Mouse (Mus musculus) lung, postnatal 0 days (tissue): ENCODE measurements around the gene Grip2. TPM values are rescaled to one million over a fixed set of nuclear protein-coding genes. Genes with fewer than 3 reads are reported as not detected.
A peak's percentile ranks its signal among the peaks of the same experiment; 100 is the strongest.

Source experiments
- ATAC-seq: fragments of 200-750 bp; cut with Nextera tagmentation; 2 replicates; pipeline ENCODE4 v1.8.0; 2017; ENCODE audit warnings: moderate library complexity
- DNase-seq: peaks from one replicate; pipeline ENCODE4 v3.0.0-alpha.2; 2016; ENCODE audit warnings: low spot score
- H3K27ac ChIP-seq: fragments of 300-500 bp; sonication (generic); 2 replicates; pipeline ENCODE4 v1.5.1; 2014; ENCODE audit warnings: antibody characterized with exemption, mild to moderate bottlenecking, low read length, mixed read lengths
- H3K27me3 ChIP-seq: fragments of 300-500 bp; sonication (generic); replicated peaks from 2 replicates; pipeline ENCODE4 v1.6.1; 2014; ENCODE audit warnings: low read length, mixed read lengths; ENCODE audit not compliant: insufficient read depth
- H3K36me3 ChIP-seq: fragments of 300-500 bp; sonication (generic); 2 replicates; pipeline ENCODE4 v1.6.1; 2014; ENCODE audit warnings: low read length, mixed read lengths; ENCODE audit not compliant: insufficient read depth
- H3K4me1 ChIP-seq: fragments of 300-500 bp; sonication (generic); 2 replicates; pipeline ENCODE4 v1.6.1; 2014; ENCODE audit warnings: antibody characterized with exemption, low read depth, low read length, mixed read lengths; ENCODE audit not compliant: insufficient read depth
- H3K4me2 ChIP-seq: fragments of 300-500 bp; sonication (generic); replicated peaks from 2 replicates; pipeline ENCODE4 v1.6.1; 2014; ENCODE audit warnings: low read depth, mild to moderate bottlenecking, low read length, moderate library complexity, mixed read lengths
- H3K4me3 ChIP-seq: fragments of 300-500 bp; sonication (generic); 2 replicates; pipeline ENCODE4 v1.5.1; 2014; ENCODE audit warnings: low read depth, low read length
- H3K9ac ChIP-seq: fragments of 300-500 bp; sonication (generic); replicated peaks from 2 replicates; pipeline ENCODE4 v1.6.1; 2014; ENCODE audit warnings: low read depth, mild to moderate bottlenecking
- H3K9me3 ChIP-seq: fragments of 300-500 bp; sonication (generic); 2 replicates; pipeline ENCODE4 v1.6.1; 2016; ENCODE audit warnings: low read length, mixed read lengths
- CTCF ChIP-seq: IDR thresholded peaks from 2 replicates; pipeline ENCODE4 v1.5.1; 2016; ENCODE audit warnings: antibody characterized with exemption, mild to moderate bottlenecking
- EP300 ChIP-seq: IDR thresholded peaks from 2 replicates; pipeline ENCODE4 v1.6.1; 2016; ENCODE audit warnings: antibody characterized with exemption, mild to moderate bottlenecking, control low read depth
- WGBS: fragments of 180-500 bp; shearing (Covaris S2); extraction: QIAGEN DNeasy Blood & Tissue Kit; methylation state at CpG from one replicate; pipeline ENCODE4 v1.1.7; 2014; 5-methylcytosine and 5-hydroxymethylcytosine counted together
- polyA plus RNA-seq: library from polyadenylated mRNA; unstranded; fragments of >200 nt; fragmentation: Nextera tagmentation; extraction: Ambion mirVana; gene quantifications from 2 replicates; pipeline ENCODE4 v1.2.1, GENCODE M21; 2015

Grip2 gene
- polyA plus RNA-seq, 1 experiment from 2014 or later, result 0.16 TPM

GRCm38 (mm10) chr6:91742995-91743394 lies 84.1 kb downstream of the Grip2 start:
- no peak overlapping the region for H3K4me2 ChIP-seq
- TF ChIP-seq CTCF (no peak), EP300 (no peak)
- no peak overlapping the region for H3K27ac ChIP-seq
- no peak overlapping the region for H3K9ac ChIP-seq
- no peak overlapping the region for H3K4me3 ChIP-seq
- H3K36me3 ChIP-seq, result peaks cover 38% of the 10 kb centered on the region
- peak; percentile 64 for DNase-seq
- WGBS, result 55% methylated on average over 8 of the region's 8 CpGs
- H3K9me3 ChIP-seq, result no peaks in the 10 kb centered on the region
- no peak for ATAC-seq
- peaks cover 4% of the 10 kb centered on the region; the same call in 1 of the 2 replicates for H3K4me1 ChIP-seq
- H3K27me3 ChIP-seq, result no peaks in the 10 kb centered on the region

GRCm38 (mm10) chr6:91742466-91742865 lies 84.6 kb downstream of the Grip2 start:
- Histone ChIP-seq H3K4me3 (no peak overlapping the region), H3K4me2 (no peak overlapping the region), H3K9ac (no peak overlapping the region), H3K27me3 (no peaks in the 10 kb centered on the region), H3K4me1 (peaks cover 4% of the 10 kb centered on the region; the same call in 1 of the 2 replicates), H3K27ac (no peak overlapping the region), H3K36me3 (peaks cover 38% of the 10 kb centered on the region), H3K9me3 (no peaks in the 10 kb centered on the region)
- ATAC-seq (no peak), DNase-seq (no peak)
- no peak for TF ChIP-seq EP300
- no peak for TF ChIP-seq CTCF
- WGBS, result 62% methylated on average over 3 of the region's 3 CpGs

GRCm38 (mm10) chr6:91741046-91741445 lies 86.0 kb downstream of the Grip2 start:
- 56% methylated on average over 11 of the region's 11 CpGs for WGBS
- H3K4me1 ChIP-seq, result peaks cover 4% of the 10 kb centered on the region
- H3K9ac ChIP-seq, result no peak overlapping the region
- DNase-seq (peak; percentile 69), ATAC-seq (peak; percentile 47)
- peak; percentile 99 for TF ChIP-seq CTCF
- TF ChIP-seq EP300, result no peak
- no peak overlapping the region for H3K27ac ChIP-seq
- no peaks in the 10 kb centered on the region for H3K9me3 ChIP-seq
- no peak overlapping the region for H3K4me2 ChIP-seq
- no peaks in the 10 kb centered on the region for H3K27me3 ChIP-seq
- peaks cover 29% of the 10 kb centered on the region for H3K36me3 ChIP-seq
- no peak overlapping the region for H3K4me3 ChIP-seq

- Histone ChIP-seq H3K9ac (no peak overlapping the region), H3K27ac (no peak overlapping the region), H3K36me3 (peaks cover 16% of the 10 kb centered on the region; the same call in 1 of the 2 replicates), H3K4me3 (no peak overlapping the region), H3K27me3 (no peaks in the 10 kb centered on the region), H3K9me3 (no peaks in the 10 kb centered on the region), H3K4me2 (no peak overlapping the region), H3K4me1 (peaks cover 4% of the 10 kb centered on the region)
- peak; percentile 79 for ATAC-seq
- TF ChIP-seq EP300 (no peak), CTCF (no peak)
- peak; percentile 77 for DNase-seq
- 34% methylated on average over 5 of the region's 5 CpGs for WGBS
Measured at GRCm38 (mm10) chr6:91738058-91738457, 89.0 kb downstream of the Grip2 start.

GRCm38 (mm10) chr6:91737451-91737850 lies 89.6 kb downstream of the Grip2 start:
- H3K4me1 ChIP-seq, result peaks cover 4% of the 10 kb centered on the region
- ATAC-seq (no peak), DNase-seq (no peak)
- no peaks in the 10 kb centered on the region for H3K27me3 ChIP-seq
- H3K9ac ChIP-seq, result no peak overlapping the region
- H3K4me3 ChIP-seq, result no peak overlapping the region
- H3K4me2 ChIP-seq, result no peak overlapping the region
- peaks cover 14% of the 10 kb centered on the region; the same call in 1 of the 2 replicates for H3K36me3 ChIP-seq
- no peaks in the 10 kb centered on the region for H3K9me3 ChIP-seq
- H3K27ac ChIP-seq, result no peak overlapping the region
- TF ChIP-seq CTCF (no peak), EP300 (no peak)
- WGBS, result 89% methylated on average over 7 of the region's 7 CpGs

DNA sequence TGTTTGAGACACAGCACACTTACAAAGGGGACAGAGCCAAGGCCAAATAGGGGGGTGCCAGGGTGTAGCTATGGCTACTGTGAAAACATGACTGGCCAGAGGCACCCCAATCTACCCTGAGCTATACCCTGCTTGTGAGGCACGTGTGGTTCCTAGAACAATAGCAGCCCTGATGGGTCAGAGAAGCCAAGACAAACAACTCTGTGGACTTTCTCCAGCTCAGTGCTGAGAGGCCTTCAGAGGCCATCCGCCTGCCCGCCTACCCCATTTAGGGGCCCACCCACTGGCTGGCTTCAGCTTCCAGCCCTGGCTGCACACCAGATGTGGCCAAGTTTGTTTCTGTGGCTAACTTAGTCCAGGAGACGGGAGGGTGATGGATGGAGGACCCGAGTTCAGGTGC lies 90.6 kb downstream of the Grip2 start:
- whole genome bisulfite sequencing, result 27% methylated on average over 5 of the region's 5 CpGs
- Histone ChIP-seq H3K9ac (no peak overlapping the region), H3K4me2 (no peak overlapping the region), H3K27ac (peak overlapping the region; percentile 38; the same call in 1 of the 2 replicates), H3K36me3 (peaks cover 5% of the 10 kb centered on the region; the same call in 1 of the 2 replicates), H3K27me3 (no peaks in the 10 kb centered on the region), H3K4me1 (peaks cover 4% of the 10 kb centered on the region), H3K4me3 (no peak overlapping the region), H3K9me3 (no peaks in the 10 kb centered on the region)
- ATAC-seq (peak; percentile 70), DNase-seq (peak; percentile 57)
- no peak for TF ChIP-seq CTCF
- TF ChIP-seq EP300, result no peak

GRCm38 (mm10) chr6:91732138-91732537 lies 94.9 kb downstream of the Grip2 start:
- Histone ChIP-seq H3K4me2 (no peak overlapping the region), H3K27ac (no peak overlapping the region), H3K27me3 (no peaks in the 10 kb centered on the region), H3K4me3 (no peak overlapping the region), H3K9me3 (no peaks in the 10 kb centered on the region), H3K36me3 (peaks cover 5% of the 10 kb centered on the region; the same call in 1 of the 2 replicates), H3K4me1 (peaks cover 14% of the 10 kb centered on the region), H3K9ac (no peak overlapping the region)
- DNase-seq, result no peak
- ATAC-seq, result no peak
- 70% methylated on average over 11 of the region's 11 CpGs for WGBS
- TF ChIP-seq CTCF (no peak), EP300 (no peak)
